Mouse (Mus musculus) bone marrow macrophage, adult 2 months (primary cell): Measurements from ENCODE around the gene Nsd2.

Experiments used
- CTCF ChIP-seq: IDR thresholded peaks from 2 replicates; pipeline ENCODE4 v1.5.1; 2012; ENCODE audit warnings: low read depth, mild to moderate bottlenecking, low read length, moderate library complexity
- POLR2A ChIP-seq: IDR thresholded peaks from 2 replicates; pipeline ENCODE4 v1.6.1; 2012; ENCODE audit warnings: mild to moderate bottlenecking, low read depth, low read length, borderline replicate concordance

DNA sequence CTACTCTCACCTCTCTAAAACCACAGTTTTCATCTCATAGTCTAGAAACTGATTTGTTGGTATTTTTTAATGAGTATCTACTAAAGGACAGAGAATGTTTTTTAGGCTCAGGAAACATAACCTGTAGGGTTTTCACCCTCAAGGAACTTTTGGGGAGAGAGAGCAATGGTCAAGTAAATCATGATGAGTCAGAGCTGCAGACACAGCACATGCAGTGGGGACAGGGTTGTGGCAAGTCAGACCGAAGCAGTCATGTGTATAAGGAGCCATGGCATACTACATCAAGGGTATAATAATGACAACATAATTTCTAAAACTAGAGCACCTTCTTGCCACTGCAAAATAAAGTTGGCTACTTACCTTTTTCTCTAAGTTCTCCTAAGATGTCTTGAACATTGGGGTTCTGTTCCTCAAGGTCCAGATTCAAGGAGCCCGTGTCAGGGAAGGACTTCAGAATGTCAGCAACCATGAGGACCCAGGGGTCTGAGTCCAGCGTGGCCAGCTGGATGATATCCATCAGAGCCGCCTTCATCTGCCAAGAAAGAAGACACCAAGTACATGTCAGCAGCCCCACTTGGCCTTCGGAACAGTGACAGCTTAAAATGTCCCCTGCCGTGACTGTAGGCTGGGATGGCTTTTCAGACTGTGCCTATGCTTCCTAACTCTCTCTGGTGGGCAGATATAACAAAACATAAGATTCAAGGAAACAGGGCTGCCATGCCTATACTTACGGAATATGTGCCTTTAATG is 101.1 kb downstream of the Nsd2 start:
- no peak for TF ChIP-seq CTCF
- TF ChIP-seq POLR2A: no peak
